15 mouse cellular contexts compared by ENCODE assay signal in genomic region chr8:86578693-86579092, GRCm38 (mm10). TPM values are rescaled to one million over a fixed set of nuclear protein-coding genes. Genes with fewer than 3 reads are reported as not detected.
A peak's percentile ranks its signal among the peaks of the same experiment; 100 is the strongest.
DNase-seq lines count a peak whose midpoint lies in the region; ATAC-seq and TF ChIP-seq lines count a peak whose summit lies in the region.
"Had no signal": no experiment of that assay in that cellular context is flagged by ENCODE, and none has a peak within 500 bp of the region (broad histone marks: within the 10 kb centered on the region; RNA-seq: fewer than 3 reads in every experiment).

No protein-coding gene starts in this region.

- intact Hi-C loops in heart, postnatal 36 days (cut with DNase I), result no loop called here

- no peak for TF ChIP-seq CTCF in lung, adult 2 months (IDR thresholded peaks at IDR 0.05; ENCODE audit: insufficient read depth, low read length)

- no peaks in the 10 kb centered on the region for H3K27me3 ChIP-seq in forebrain, embryonic 15.5 days
- H3K27me3 ChIP-seq in forebrain, embryonic 10.5 days (ENCODE audit: poor library complexity, severe bottlenecking), result no peaks in the 10 kb centered on the region
- H3K27me3 ChIP-seq: heart, embryonic 15.5 days; hindbrain, embryonic 12.5 days; midbrain, embryonic 13.5 days had no signal

- H3K4me2 ChIP-seq in forebrain, embryonic 15.5 days (replicated peaks), result no peak overlapping the region
- H3K4me2 ChIP-seq: hindbrain, embryonic 12.5 days; liver, embryonic 11.5 days; midbrain, embryonic 13.5 days had no signal

- no peaks in the 10 kb centered on the region for H3K9me3 ChIP-seq in forebrain, embryonic 15.5 days
- H3K9me3 ChIP-seq in forebrain, embryonic 10.5 days, result no peaks in the 10 kb centered on the region
- H3K9me3 ChIP-seq: heart, embryonic 15.5 days; hindbrain, embryonic 12.5 days; midbrain, embryonic 13.5 days had no signal

- no peaks in the 10 kb centered on the region for H3K36me3 ChIP-seq in forebrain, embryonic 15.5 days
- H3K36me3 ChIP-seq in forebrain, embryonic 10.5 days (replicated peaks), result no peaks in the 10 kb centered on the region
- H3K36me3 ChIP-seq: heart, embryonic 15.5 days; hindbrain, embryonic 12.5 days; midbrain, embryonic 13.5 days had no signal

- WGBS in forebrain, embryonic 15.5 days, result 83% methylated on average over 8 of the region's 8 CpGs
- 85% methylated on average over 8 of the region's 8 CpGs for whole genome bisulfite sequencing in forebrain, embryonic 10.5 days
- 59% methylated on average over 8 of the region's 8 CpGs for WGBS in lung, adult 2 months

- peaks cover 23% of the 10 kb centered on the region for H3K4me1 ChIP-seq in forebrain, embryonic 15.5 days
- H3K4me1 ChIP-seq in forebrain, embryonic 10.5 days, result no peaks in the 10 kb centered on the region
- no peaks in the 10 kb centered on the region; the same call in 1 of the 2 replicates for H3K4me1 ChIP-seq in lung, adult 2 months (ENCODE audit: control insufficient read depth, insufficient read depth, low read length)

- H3K4me3 ChIP-seq in forebrain, embryonic 15.5 days, result no peak overlapping the region
- H3K4me3 ChIP-seq in forebrain, embryonic 10.5 days, result no peak overlapping the region
- H3K4me3 ChIP-seq in lung, adult 2 months (replicated peaks; ENCODE audit: extremely low read depth, low read depth, low read length), result no peak overlapping the region
- H3K4me3 ChIP-seq: heart, embryonic 15.5 days; hindbrain, embryonic 12.5 days; midbrain, embryonic 13.5 days had no signal

- H3K27ac ChIP-seq in forebrain, embryonic 15.5 days (replicated peaks), result peak overlapping the region; percentile 71
- no peak overlapping the region for H3K27ac ChIP-seq in forebrain, embryonic 10.5 days
- H3K27ac ChIP-seq: heart, embryonic 15.5 days; hindbrain, embryonic 12.5 days; kidney, postnatal 0 days; midbrain, embryonic 13.5 days had no signal

- ATAC-seq in forebrain, embryonic 15.5 days (replicated peaks), result no peak
- ATAC-seq: intestine, embryonic 16.5 days; midbrain, embryonic 13.5 days had no signal

- no peak for DNase-seq in forebrain, embryonic 10.5 days (ENCODE audit: extremely low spot score, low spot score)
- peak; percentile 9 to 37 for DNase-seq in lung, adult 18-20 months
- DNase-seq in lung, adult 2 months, result no peak
- peak; percentile 59 to 70 for DNase-seq in cerebellum, postnatal 14 days
- peak; percentile 26 for DNase-seq in lung, postnatal 25 days (ENCODE audit: low spot score)
- no peak for DNase-seq in heart, postnatal 36 days
- no peak for DNase-seq in heart, adult 18-20 months

- no peak for TF ChIP-seq POLR2A in lung, adult 2 months (IDR thresholded peaks at IDR 0.05; ENCODE audit: borderline replicate concordance, extremely low read depth, low read depth, low read length)

- H3K9ac ChIP-seq in forebrain, embryonic 15.5 days (replicated peaks), result no peak overlapping the region
- H3K9ac ChIP-seq: heart, embryonic 15.5 days; hindbrain, embryonic 12.5 days; midbrain, embryonic 13.5 days had no signal

RNA-seq across cellular contexts. Expression of gene Abcc12, which starts 1.8 kb away (rescaled TPM):
- polyA plus RNA-seq in forebrain, embryonic 15.5 days (2015; fragmentation: Nextera tagmentation; extraction: Ambion mirVana), result 0.18 and 0.23 TPM in 2 replicates
- polyA plus RNA-seq in forebrain, embryonic 10.5 days (2016; fragmentation: Nextera tagmentation; extraction: Ambion mirVana), result not detected in 2 replicates
- 0.03 and 0.12 TPM in 2 replicates for polyA plus RNA-seq in lung, adult 2 months (2012; rRNA removed)
- not detected for total RNA-seq in heart, postnatal 36 days (2021)
- under 1 TPM in 1 of 2 experiments, not detected in 1; 0.10 TPM for total RNA-seq in heart, adult 18-20 months (2021)
- total RNA-seq: common myeloid progenitor, adult 5-6 weeks had no signal
- polyA plus RNA-seq: liver, embryonic 11.5 days had no signal

RNA-seq across cellular contexts. Expression of gene Lonp2, which starts 45.1 kb away (rescaled TPM):
- 87.6 and 88.3 TPM in 2 replicates for polyA plus RNA-seq in forebrain, embryonic 15.5 days (2015; fragmentation: Nextera tagmentation; extraction: Ambion mirVana)
- polyA plus RNA-seq in forebrain, embryonic 10.5 days (2016; fragmentation: Nextera tagmentation; extraction: Ambion mirVana), result 48.7 and 50.1 TPM in 2 replicates
- polyA plus RNA-seq in lung, adult 2 months (2012; rRNA removed), result 56.4 and 61.4 TPM in 2 replicates
- 10 to 100 TPM; 73.4 to 77.8 TPM for total RNA-seq in heart, postnatal 36 days (2021)
- 10 to 100 TPM; 79.4 to 86.7 TPM for total RNA-seq in heart, adult 18-20 months (2021)

Comparison
In these comparisons a context has a peak if more than half of its experiments do, and no peak if none do; other contexts are left out.
1. DNase-seq: peak in lung, adult 18-20 months (2 of 2), cerebellum, postnatal 14 days (2 of 2) and lung, postnatal 25 days (single experiment); none in forebrain, embryonic 10.5 days (single experiment), lung, adult 2 months (single experiment), heart, postnatal 36 days (0 of 2) and heart, adult 18-20 months (0 of 2).